Mouse (Mus musculus): Measurements from ENCODE around the gene Adra2c. TPM values are rescaled to one million over a fixed set of nuclear protein-coding genes. Genes with fewer than 3 reads are reported as not detected.
A peak's percentile ranks its signal among the peaks of the same experiment; 100 is the strongest.

The Adra2c gene
- polyA plus RNA-seq, 1 experiment from 2014 or later, result 0.11 TPM

DNA sequence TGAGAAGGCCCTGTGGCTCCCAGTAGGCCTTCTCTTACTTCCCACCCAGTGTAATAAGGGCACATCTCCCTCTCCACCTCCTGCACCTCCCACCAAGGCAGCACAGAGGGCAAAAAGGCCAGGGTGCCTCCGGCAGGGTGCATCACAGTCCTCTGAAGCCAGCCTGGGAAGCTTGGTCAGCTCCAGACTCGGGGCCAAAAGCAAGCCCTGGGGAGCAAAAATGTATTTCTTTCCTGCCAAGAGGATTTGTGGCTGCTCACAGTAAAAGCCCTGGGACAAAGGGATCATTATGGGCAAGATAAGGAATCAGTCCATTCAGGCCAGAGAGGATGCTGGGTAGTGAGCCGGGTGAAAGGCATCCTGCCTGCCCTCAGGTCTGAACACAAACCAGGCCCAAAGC, 7.2 kb downstream of the Adra2c start:
- Histone ChIP-seq H3K4me2 (ENCODE audit: low read depth, low read length) (no peak overlapping the region), H3K4me3 (ENCODE audit: low read depth, low read length) (no peak overlapping the region), H3K36me3 (replicated peaks; ENCODE audit: control insufficient read depth, insufficient read depth, low read depth, low read length) (no peaks in the 10 kb centered on the region), H3K27me3 (ENCODE audit: control insufficient read depth, insufficient read depth, low read length) (peaks cover 22% of the 10 kb centered on the region), H3K9ac (replicated peaks; ENCODE audit: low read length) (no peak overlapping the region), H3K4me1 (ENCODE audit: control insufficient read depth, insufficient read depth, low read length) (no peaks in the 10 kb centered on the region; the same call in 1 of the 2 replicates), H3K9me3 (replicated peaks; ENCODE audit: control insufficient read depth, low read length) (no peaks in the 10 kb centered on the region), H3K27ac (replicated peaks; ENCODE audit: low read depth, low read length) (no peak overlapping the region)
- no peak for ATAC-seq (replicated peaks; ENCODE audit: insufficient number of reproducible peaks, low FRiP score, low TSS enrichment, low read depth)
- no peak for DNase-seq (ENCODE audit: low spot score)
- 17% methylated on average over 3 of the region's 3 CpGs for WGBS

DNA sequence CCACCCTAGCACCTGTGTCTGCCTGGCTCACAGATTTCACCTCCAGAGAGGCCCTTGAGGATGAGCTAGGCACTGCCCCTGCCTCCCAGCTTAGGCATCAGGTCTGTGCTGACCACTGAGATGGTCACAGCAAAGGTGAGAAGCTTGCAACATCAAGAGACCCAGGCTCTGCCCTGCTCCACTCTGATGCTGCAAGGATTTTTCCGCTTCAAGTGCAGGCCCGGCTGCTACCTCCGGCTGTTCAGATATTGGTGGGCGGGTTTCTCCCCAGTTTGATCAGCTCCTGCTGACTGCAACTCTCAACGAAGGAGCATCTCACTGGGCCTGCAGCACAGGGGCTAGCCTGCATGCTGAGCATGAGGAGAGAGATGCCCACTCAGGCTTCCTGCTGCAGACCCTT, 8.1 kb downstream of the Adra2c start:
- Histone ChIP-seq H3K4me1 (ENCODE audit: control insufficient read depth, insufficient read depth, low read length) (no peaks in the 10 kb centered on the region), H3K9me3 (replicated peaks; ENCODE audit: control insufficient read depth, low read length) (no peaks in the 10 kb centered on the region), H3K36me3 (replicated peaks; ENCODE audit: control insufficient read depth, insufficient read depth, low read depth, low read length) (no peaks in the 10 kb centered on the region), H3K4me2 (ENCODE audit: low read depth, low read length) (no peak overlapping the region), H3K27me3 (ENCODE audit: control insufficient read depth, insufficient read depth, low read length) (peaks cover 13% of the 10 kb centered on the region), H3K9ac (replicated peaks; ENCODE audit: low read length) (no peak overlapping the region), H3K4me3 (ENCODE audit: low read depth, low read length) (no peak overlapping the region), H3K27ac (replicated peaks; ENCODE audit: low read depth, low read length) (no peak overlapping the region)
- DNase-seq (ENCODE audit: low spot score) (no peak), ATAC-seq (replicated peaks; ENCODE audit: insufficient number of reproducible peaks, low FRiP score, low TSS enrichment, low read depth) (no peak)
- WGBS, result 72% methylated on average over 5 of the region's 5 CpGs

DNA sequence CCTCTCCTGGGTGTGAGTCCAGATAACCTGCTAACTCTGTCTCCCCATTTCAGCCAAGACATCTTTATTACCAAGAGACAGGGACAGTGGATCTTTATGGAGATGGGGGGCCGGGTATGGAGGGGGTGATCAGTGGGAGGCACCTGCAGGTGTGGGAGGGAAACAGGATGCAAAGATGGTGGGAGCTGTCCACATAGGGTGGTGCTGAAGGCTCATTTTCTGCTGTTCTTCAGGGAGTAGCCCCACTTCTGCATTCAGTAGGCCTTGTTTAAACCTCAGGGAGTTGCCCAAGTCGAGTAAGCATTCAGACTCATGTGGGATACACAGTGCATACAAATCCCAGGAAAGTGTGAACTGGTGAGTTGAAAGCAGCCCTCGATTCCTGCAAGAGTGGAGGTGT, 21.5 kb downstream of the Adra2c start:
- Histone ChIP-seq H3K9me3 (replicated peaks; ENCODE audit: control insufficient read depth, low read length) (no peaks in the 10 kb centered on the region), H3K9ac (replicated peaks; ENCODE audit: low read length) (no peak overlapping the region), H3K4me3 (ENCODE audit: low read depth, low read length) (no peak overlapping the region), H3K4me2 (ENCODE audit: low read depth, low read length) (no peak overlapping the region), H3K27me3 (ENCODE audit: control insufficient read depth, insufficient read depth, low read length) (no peaks in the 10 kb centered on the region), H3K36me3 (replicated peaks; ENCODE audit: control insufficient read depth, insufficient read depth, low read depth, low read length) (no peaks in the 10 kb centered on the region), H3K4me1 (ENCODE audit: control insufficient read depth, insufficient read depth, low read length) (no peaks in the 10 kb centered on the region), H3K27ac (replicated peaks; ENCODE audit: low read depth, low read length) (no peak overlapping the region)
- ATAC-seq (replicated peaks; ENCODE audit: insufficient number of reproducible peaks, low FRiP score, low TSS enrichment, low read depth), result no peak
- WGBS, result 23% methylated on average over 3 of the region's 3 CpGs
- peak; percentile 79 for DNase-seq (ENCODE audit: low spot score)

DNA sequence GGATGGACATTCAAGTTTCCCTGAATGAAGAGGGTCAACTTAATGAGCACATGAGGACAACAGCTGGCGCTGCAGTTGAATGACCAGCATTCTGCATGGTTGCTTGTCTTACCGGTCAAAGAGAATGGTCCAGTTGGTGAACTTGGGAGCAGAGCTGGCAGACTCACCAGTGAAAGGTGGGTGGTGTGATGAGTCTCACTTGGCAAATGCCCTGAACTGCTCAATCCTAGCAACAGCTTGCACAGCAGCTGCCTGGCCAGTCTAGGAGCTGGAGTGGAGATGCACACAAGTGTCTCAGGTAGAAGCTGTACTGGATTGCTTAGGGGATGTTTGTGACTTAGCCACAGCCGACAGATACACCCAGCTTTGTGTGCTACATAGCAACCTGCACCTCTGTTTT, 26.1 kb downstream of the Adra2c start:
- WGBS, result 73% methylated on average over 3 of the region's 3 CpGs
- H3K4me2 ChIP-seq (ENCODE audit: low read depth, low read length), result no peak overlapping the region
- H3K4me3 ChIP-seq (ENCODE audit: low read depth, low read length), result no peak overlapping the region
- H3K27me3 ChIP-seq (ENCODE audit: control insufficient read depth, insufficient read depth, low read length), result no peaks in the 10 kb centered on the region
- DNase-seq (ENCODE audit: low spot score), result no peak
- no peaks in the 10 kb centered on the region for H3K9me3 ChIP-seq (replicated peaks; ENCODE audit: control insufficient read depth, low read length)
- no peak overlapping the region for H3K27ac ChIP-seq (replicated peaks; ENCODE audit: low read depth, low read length)
- H3K9ac ChIP-seq (replicated peaks; ENCODE audit: low read length), result no peak overlapping the region
- no peaks in the 10 kb centered on the region for H3K4me1 ChIP-seq (ENCODE audit: control insufficient read depth, insufficient read depth, low read length)
- ATAC-seq (replicated peaks; ENCODE audit: insufficient number of reproducible peaks, low FRiP score, low TSS enrichment, low read depth), result no peak
- no peaks in the 10 kb centered on the region for H3K36me3 ChIP-seq (replicated peaks; ENCODE audit: control insufficient read depth, insufficient read depth, low read depth, low read length)

DNA sequence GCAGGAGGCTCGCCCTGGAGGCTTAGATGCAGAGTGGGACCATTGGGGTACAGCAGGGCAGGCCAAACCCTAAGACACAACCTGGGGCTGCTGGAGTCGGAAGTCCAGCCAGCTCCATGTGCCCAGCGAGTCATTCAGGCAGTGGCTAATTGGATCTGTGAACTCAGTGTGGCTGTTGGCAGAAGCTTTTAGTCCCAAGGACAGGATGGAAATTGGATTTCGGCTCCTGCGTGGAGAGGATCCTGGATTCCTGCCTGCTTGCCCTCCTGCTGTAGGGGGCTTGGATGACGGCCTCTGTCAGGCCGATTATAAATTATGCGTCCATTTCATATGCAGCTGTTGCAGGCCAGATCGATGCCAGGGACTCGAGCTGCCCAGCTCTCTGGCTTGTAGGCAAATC, 27.2 kb downstream of the Adra2c start:
- Histone ChIP-seq H3K9ac (replicated peaks; ENCODE audit: low read length) (no peak overlapping the region), H3K4me2 (ENCODE audit: low read depth, low read length) (no peak overlapping the region), H3K27me3 (ENCODE audit: control insufficient read depth, insufficient read depth, low read length) (no peaks in the 10 kb centered on the region), H3K9me3 (replicated peaks; ENCODE audit: control insufficient read depth, low read length) (no peaks in the 10 kb centered on the region), H3K36me3 (replicated peaks; ENCODE audit: control insufficient read depth, insufficient read depth, low read depth, low read length) (no peaks in the 10 kb centered on the region), H3K4me1 (ENCODE audit: control insufficient read depth, insufficient read depth, low read length) (no peaks in the 10 kb centered on the region), H3K4me3 (ENCODE audit: low read depth, low read length) (no peak overlapping the region), H3K27ac (replicated peaks; ENCODE audit: low read depth, low read length) (no peak overlapping the region)
- ATAC-seq (replicated peaks; ENCODE audit: insufficient number of reproducible peaks, low FRiP score, low TSS enrichment, low read depth) (no peak), DNase-seq (ENCODE audit: low spot score) (no peak)
- 82% methylated on average over 10 of the region's 10 CpGs for WGBS

DNA sequence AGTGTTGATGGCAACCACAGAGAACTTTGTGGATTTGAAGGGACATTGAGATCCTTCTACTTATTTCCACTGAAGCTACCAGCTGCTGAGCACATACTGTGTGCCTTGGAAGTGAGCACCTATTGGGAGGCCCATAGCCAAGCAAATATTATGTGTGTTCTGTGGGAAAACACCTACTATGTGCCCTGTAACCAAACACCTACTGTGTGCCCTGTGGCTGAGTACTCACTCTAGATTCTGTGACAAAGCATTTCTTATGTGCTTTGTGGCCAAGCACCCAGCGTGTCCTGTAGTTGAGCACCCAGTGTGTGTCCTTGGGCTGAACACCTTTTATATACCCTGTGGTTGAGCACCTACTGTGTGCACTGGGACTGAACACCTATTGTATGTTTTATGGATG, 28.6 kb downstream of the Adra2c start:
- Histone ChIP-seq H3K4me3 (ENCODE audit: low read depth, low read length) (no peak overlapping the region), H3K9ac (replicated peaks; ENCODE audit: low read length) (no peak overlapping the region), H3K9me3 (replicated peaks; ENCODE audit: control insufficient read depth, low read length) (no peaks in the 10 kb centered on the region), H3K4me2 (ENCODE audit: low read depth, low read length) (no peak overlapping the region), H3K27ac (replicated peaks; ENCODE audit: low read depth, low read length) (no peak overlapping the region), H3K4me1 (ENCODE audit: control insufficient read depth, insufficient read depth, low read length) (no peaks in the 10 kb centered on the region), H3K27me3 (ENCODE audit: control insufficient read depth, insufficient read depth, low read length) (no peaks in the 10 kb centered on the region), H3K36me3 (replicated peaks; ENCODE audit: control insufficient read depth, insufficient read depth, low read depth, low read length) (no peaks in the 10 kb centered on the region)
- 92% methylated on average over 1 of the region's 1 CpGs for WGBS
- ATAC-seq (replicated peaks; ENCODE audit: insufficient number of reproducible peaks, low FRiP score, low TSS enrichment, low read depth) (no peak), DNase-seq (ENCODE audit: low spot score) (no peak)

DNA sequence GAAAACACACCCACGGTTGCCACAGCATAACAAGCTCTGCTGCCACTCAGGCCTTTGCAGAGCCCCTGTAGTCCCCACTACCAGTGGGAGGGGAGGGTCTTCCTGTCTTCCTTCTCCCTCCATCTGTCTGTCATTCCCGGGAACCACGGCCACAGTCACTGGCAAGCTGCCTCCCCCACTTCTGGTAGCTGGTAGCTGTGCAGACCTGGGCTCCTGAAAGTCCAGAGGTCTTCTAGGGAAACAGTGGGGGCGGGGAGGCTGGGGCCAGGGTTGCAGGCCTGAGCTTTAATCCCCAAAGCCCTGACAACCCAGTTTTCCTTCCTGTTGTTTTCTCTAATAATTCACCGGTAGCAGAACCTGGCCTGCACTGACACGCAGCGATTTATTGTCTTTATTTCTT, 31.7 kb downstream of the Adra2c start:
- 49% methylated on average over 7 of the region's 7 CpGs for WGBS
- Histone ChIP-seq H3K27me3 (ENCODE audit: control insufficient read depth, insufficient read depth, low read length) (peaks cover 9% of the 10 kb centered on the region), H3K4me3 (ENCODE audit: low read depth, low read length) (no peak overlapping the region), H3K9ac (replicated peaks; ENCODE audit: low read length) (no peak overlapping the region), H3K4me1 (ENCODE audit: control insufficient read depth, insufficient read depth, low read length) (no peaks in the 10 kb centered on the region; the same call in 1 of the 2 replicates), H3K9me3 (replicated peaks; ENCODE audit: control insufficient read depth, low read length) (no peaks in the 10 kb centered on the region), H3K27ac (replicated peaks; ENCODE audit: low read depth, low read length) (no peak overlapping the region), H3K4me2 (ENCODE audit: low read depth, low read length) (no peak overlapping the region), H3K36me3 (replicated peaks; ENCODE audit: control insufficient read depth, insufficient read depth, low read depth, low read length) (no peaks in the 10 kb centered on the region)
- no peak for ATAC-seq (replicated peaks; ENCODE audit: insufficient number of reproducible peaks, low FRiP score, low TSS enrichment, low read depth)
- no peak for DNase-seq (ENCODE audit: low spot score)

DNA sequence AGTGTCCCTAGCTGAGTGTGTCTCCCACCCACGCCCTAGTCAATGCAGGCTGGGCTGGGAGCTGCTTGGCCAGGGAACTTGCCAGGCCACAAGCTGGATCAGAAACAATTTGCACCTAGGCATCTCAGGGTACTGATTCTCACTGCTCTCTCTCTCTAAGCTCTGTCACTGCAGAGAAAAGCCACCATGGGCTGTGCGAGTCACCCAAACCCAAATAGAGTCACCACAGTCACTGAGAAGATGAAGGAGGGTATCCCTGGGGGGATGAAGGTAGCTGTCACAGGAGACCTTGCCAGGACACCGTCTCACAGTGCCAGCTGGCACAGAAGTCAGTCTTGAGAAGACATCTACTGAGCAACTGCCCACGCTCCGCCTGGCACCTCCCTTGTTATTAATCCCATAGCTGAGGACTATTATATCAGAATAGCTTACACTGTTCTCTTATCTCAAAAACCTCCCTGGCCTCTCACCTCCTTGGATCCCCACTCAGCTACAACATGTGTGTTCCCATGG, 33.7 kb downstream of the Adra2c start:
- no peak overlapping the region for H3K4me2 ChIP-seq (ENCODE audit: low read depth, low read length)
- H3K9me3 ChIP-seq (replicated peaks; ENCODE audit: control insufficient read depth, low read length), result no peaks in the 10 kb centered on the region
- H3K4me1 ChIP-seq (ENCODE audit: control insufficient read depth, insufficient read depth, low read length), result no peaks in the 10 kb centered on the region; the same call in 1 of the 2 replicates
- no peak for ATAC-seq (replicated peaks; ENCODE audit: insufficient number of reproducible peaks, low FRiP score, low TSS enrichment, low read depth)
- no peak overlapping the region for H3K4me3 ChIP-seq (ENCODE audit: low read depth, low read length)
- no peaks in the 10 kb centered on the region for H3K36me3 ChIP-seq (replicated peaks; ENCODE audit: control insufficient read depth, insufficient read depth, low read depth, low read length)
- H3K27ac ChIP-seq (replicated peaks; ENCODE audit: low read depth, low read length), result no peak overlapping the region
- no peak for DNase-seq (ENCODE audit: low spot score)
- 84% methylated on average over 5 of the region's 5 CpGs for WGBS
- H3K9ac ChIP-seq (replicated peaks; ENCODE audit: low read length), result no peak overlapping the region
- H3K27me3 ChIP-seq (ENCODE audit: control insufficient read depth, insufficient read depth, low read length), result peaks cover 12% of the 10 kb centered on the region
